Mouse (Mus musculus): ENCODE results near the gene Ube2o. TPM values are rescaled to one million over a fixed set of nuclear protein-coding genes. Genes with fewer than 3 reads are reported as not detected.

The Ube2o gene
- polyA plus RNA-seq, 1 experiment, result 43.6 TPM

GRCm38 (mm10) chr11:116580711-116581375 lies 404 bp downstream of the Ube2o start:
- Histone ChIP-seq H3K36me3 (ENCODE audit: control insufficient read depth, insufficient read depth, low read length, poor library complexity, severe bottlenecking) (no peaks in the 10 kb centered on the region), H3K4me3 (ENCODE audit: low read depth, low read length) (peak overlapping the region; percentile 99), H3K4me1 (ENCODE audit: control insufficient read depth, insufficient read depth, low read length) (peaks cover 2% of the 10 kb centered on the region), H3K9me3 (replicated peaks; ENCODE audit: control insufficient read depth, insufficient read depth, low read length, poor library complexity, severe bottlenecking) (no peaks in the 10 kb centered on the region), H3K27ac (ENCODE audit: insufficient read depth, low read length) (no peak overlapping the region), H3K27me3 (ENCODE audit: control insufficient read depth, insufficient read depth, low read length, poor library complexity, severe bottlenecking) (no peaks in the 10 kb centered on the region), H3K9ac (ENCODE audit: low read depth, poor library complexity, severe bottlenecking) (peak overlapping the region; percentile 91)
- TF ChIP-seq POLR2A (IDR thresholded peaks at IDR 0.05; ENCODE audit: insufficient read depth, low read length) (no peak), CTCF (IDR thresholded peaks at IDR 0.05; ENCODE audit: low read depth, low read length) (no peak), EP300 (IDR thresholded peaks at IDR 0.05; ENCODE audit: insufficient read depth, low read depth, low read length) (no peak)

DNA sequence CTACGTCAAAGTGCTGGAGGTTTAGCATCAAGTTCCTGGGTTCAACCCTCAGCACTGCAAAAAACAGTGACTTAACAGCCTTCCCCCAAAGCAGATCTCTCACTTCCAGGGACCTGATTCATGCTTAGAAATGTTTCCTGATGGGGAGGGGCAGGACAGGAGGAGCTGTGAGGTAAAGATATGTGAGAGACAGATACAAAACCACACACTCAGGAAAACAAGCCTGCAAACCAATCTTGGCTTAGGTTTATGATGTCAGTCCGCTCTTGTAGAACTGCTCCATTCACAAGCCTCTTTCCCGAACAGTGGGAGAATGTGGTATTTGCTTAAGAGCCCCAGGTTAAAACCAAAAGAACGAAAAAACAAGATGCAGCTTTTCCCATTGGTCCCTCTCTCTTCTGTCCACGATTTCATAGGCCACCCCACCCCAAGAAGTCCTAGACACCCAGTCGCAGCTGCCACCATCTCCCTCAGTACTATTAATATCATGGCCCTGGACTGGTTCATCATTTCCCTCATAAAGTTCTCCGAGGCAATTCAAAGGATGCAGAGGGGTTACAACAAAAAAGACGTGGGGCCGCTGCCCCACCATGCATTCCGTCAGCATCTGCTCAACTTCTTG lies 1.1 kb downstream of the Ube2o start:
- H3K27ac ChIP-seq (ENCODE audit: insufficient read depth, low read length), result no peak overlapping the region

GRCm38 (mm10) chr11:116579280-116579679 lies 2.0 kb downstream of the Ube2o start:
- peaks cover 5% of the 10 kb centered on the region for H3K4me1 ChIP-seq (ENCODE audit: control insufficient read depth, insufficient read depth, low read length)
- H3K9ac ChIP-seq (ENCODE audit: low read depth, poor library complexity, severe bottlenecking), result no peak overlapping the region
- no peaks in the 10 kb centered on the region for H3K36me3 ChIP-seq (ENCODE audit: control insufficient read depth, insufficient read depth, low read length, poor library complexity, severe bottlenecking)
- H3K9me3 ChIP-seq (replicated peaks; ENCODE audit: control insufficient read depth, insufficient read depth, low read length, poor library complexity, severe bottlenecking), result no peaks in the 10 kb centered on the region
- H3K27me3 ChIP-seq (ENCODE audit: control insufficient read depth, insufficient read depth, low read length, poor library complexity, severe bottlenecking), result no peaks in the 10 kb centered on the region
- no peak overlapping the region for H3K27ac ChIP-seq (ENCODE audit: insufficient read depth, low read length)
- TF ChIP-seq POLR2A (IDR thresholded peaks at IDR 0.05; ENCODE audit: insufficient read depth, low read length) (no peak), CTCF (IDR thresholded peaks at IDR 0.05; ENCODE audit: low read depth, low read length) (no peak), EP300 (IDR thresholded peaks at IDR 0.05; ENCODE audit: insufficient read depth, low read depth, low read length) (no peak)
- H3K4me3 ChIP-seq (ENCODE audit: low read depth, low read length), result no peak overlapping the region

More for the DNA sequence above, 1.1 kb downstream of the Ube2o start:
- Histone ChIP-seq H3K36me3 (ENCODE audit: control insufficient read depth, insufficient read depth, low read length, poor library complexity, severe bottlenecking) (no peaks in the 10 kb centered on the region), H3K4me3 (ENCODE audit: low read depth, low read length) (peak overlapping the region; percentile 99), H3K9ac (ENCODE audit: low read depth, poor library complexity, severe bottlenecking) (peak overlapping the region; percentile 91), H3K27me3 (ENCODE audit: control insufficient read depth, insufficient read depth, low read length, poor library complexity, severe bottlenecking) (no peaks in the 10 kb centered on the region), H3K4me1 (ENCODE audit: control insufficient read depth, insufficient read depth, low read length) (no peaks in the 10 kb centered on the region), H3K9me3 (replicated peaks; ENCODE audit: control insufficient read depth, insufficient read depth, low read length, poor library complexity, severe bottlenecking) (no peaks in the 10 kb centered on the region)
- TF ChIP-seq EP300 (IDR thresholded peaks at IDR 0.05; ENCODE audit: insufficient read depth, low read depth, low read length) (no peak), CTCF (IDR thresholded peaks at IDR 0.05; ENCODE audit: low read depth, low read length) (no peak), POLR2A (IDR thresholded peaks at IDR 0.05; ENCODE audit: insufficient read depth, low read length) (no peak)

DNA sequence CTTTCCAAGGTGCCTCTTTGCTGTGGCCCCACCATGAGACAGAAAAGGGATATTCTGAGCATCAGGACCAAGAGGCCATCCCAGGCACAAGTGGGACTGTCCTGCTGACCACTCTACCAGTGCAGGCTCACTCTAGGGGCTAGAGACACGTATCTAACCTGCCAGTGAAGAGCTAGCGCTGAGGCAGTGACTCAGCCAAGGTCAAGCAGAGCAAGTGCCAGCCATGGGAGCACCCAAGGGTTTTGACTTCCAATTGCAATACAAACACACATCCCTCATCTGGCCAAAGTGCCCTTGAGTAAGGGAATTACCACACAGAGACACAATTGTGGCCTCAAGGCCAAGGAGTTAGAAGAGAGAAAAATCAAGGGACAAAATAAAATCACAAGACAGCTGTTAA lies 5.9 kb downstream of the Ube2o start:
- H3K27me3 ChIP-seq (ENCODE audit: control insufficient read depth, insufficient read depth, low read length, poor library complexity, severe bottlenecking), result no peaks in the 10 kb centered on the region
- no peaks in the 10 kb centered on the region for H3K9me3 ChIP-seq (replicated peaks; ENCODE audit: control insufficient read depth, insufficient read depth, low read length, poor library complexity, severe bottlenecking)
- TF ChIP-seq POLR2A (IDR thresholded peaks at IDR 0.05; ENCODE audit: insufficient read depth, low read length) (no peak), EP300 (IDR thresholded peaks at IDR 0.05; ENCODE audit: insufficient read depth, low read depth, low read length) (no peak), CTCF (IDR thresholded peaks at IDR 0.05; ENCODE audit: low read depth, low read length) (no peak)
- no peak overlapping the region for H3K4me3 ChIP-seq (ENCODE audit: low read depth, low read length)
- no peak overlapping the region for H3K27ac ChIP-seq (ENCODE audit: insufficient read depth, low read length)
- H3K4me1 ChIP-seq (ENCODE audit: control insufficient read depth, insufficient read depth, low read length), result peaks cover 6% of the 10 kb centered on the region
- no peak overlapping the region for H3K9ac ChIP-seq (ENCODE audit: low read depth, poor library complexity, severe bottlenecking)
- no peaks in the 10 kb centered on the region for H3K36me3 ChIP-seq (ENCODE audit: control insufficient read depth, insufficient read depth, low read length, poor library complexity, severe bottlenecking)

DNA sequence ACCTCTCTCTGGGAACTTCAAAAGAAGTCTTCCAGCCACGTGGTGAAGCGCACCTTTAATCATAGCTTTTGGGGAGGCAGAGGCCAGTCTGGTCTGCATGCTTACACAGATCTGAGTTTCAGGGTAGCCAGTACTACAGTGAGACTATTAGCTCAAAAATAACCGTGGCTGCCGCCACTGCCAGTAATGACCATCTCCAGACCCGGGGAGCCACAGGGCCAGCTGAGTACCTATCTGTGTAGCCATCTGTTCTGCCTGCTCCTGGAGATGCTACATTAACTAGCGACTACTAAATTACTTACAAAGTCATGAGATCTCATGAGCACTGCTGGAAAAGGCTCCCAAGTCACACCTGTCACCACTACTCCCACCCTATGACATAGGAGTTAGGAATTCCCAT lies 6.3 kb downstream of the Ube2o start:
- no peak overlapping the region for H3K9ac ChIP-seq (ENCODE audit: low read depth, poor library complexity, severe bottlenecking)
- no peak for TF ChIP-seq EP300 (IDR thresholded peaks at IDR 0.05; ENCODE audit: insufficient read depth, low read depth, low read length)
- TF ChIP-seq CTCF (IDR thresholded peaks at IDR 0.05; ENCODE audit: low read depth, low read length), result no peak
- TF ChIP-seq POLR2A (IDR thresholded peaks at IDR 0.05; ENCODE audit: insufficient read depth, low read length), result no peak
- H3K27me3 ChIP-seq (ENCODE audit: control insufficient read depth, insufficient read depth, low read length, poor library complexity, severe bottlenecking), result no peaks in the 10 kb centered on the region
- H3K4me1 ChIP-seq (ENCODE audit: control insufficient read depth, insufficient read depth, low read length), result peaks cover 6% of the 10 kb centered on the region
- no peaks in the 10 kb centered on the region for H3K36me3 ChIP-seq (ENCODE audit: control insufficient read depth, insufficient read depth, low read length, poor library complexity, severe bottlenecking)
- H3K9me3 ChIP-seq (replicated peaks; ENCODE audit: control insufficient read depth, insufficient read depth, low read length, poor library complexity, severe bottlenecking), result no peaks in the 10 kb centered on the region
- H3K4me3 ChIP-seq (ENCODE audit: low read depth, low read length), result no peak overlapping the region
- H3K27ac ChIP-seq (ENCODE audit: insufficient read depth, low read length), result no peak overlapping the region

DNA sequence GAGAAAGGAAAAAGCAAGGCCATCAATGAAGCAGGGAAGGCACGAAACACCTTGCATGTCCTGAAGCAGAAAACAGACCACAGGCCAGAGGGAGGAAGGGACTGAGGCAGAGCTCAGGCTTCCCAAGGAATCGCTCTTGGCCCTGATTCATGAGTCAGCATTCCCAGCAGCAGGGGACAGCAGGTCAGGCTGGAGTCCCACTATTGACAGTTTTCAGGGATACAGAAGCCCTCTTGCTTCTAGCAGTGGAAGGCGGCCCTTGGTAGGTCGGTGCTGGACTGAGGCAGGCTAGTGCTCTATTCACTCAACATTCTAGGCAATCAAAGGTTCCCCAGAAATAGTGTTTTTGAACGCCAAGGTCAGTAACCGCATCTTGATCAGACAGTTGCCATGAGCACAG lies 6.8 kb downstream of the Ube2o start:
- H3K36me3 ChIP-seq (ENCODE audit: control insufficient read depth, insufficient read depth, low read length, poor library complexity, severe bottlenecking), result no peaks in the 10 kb centered on the region
- H3K4me1 ChIP-seq (ENCODE audit: control insufficient read depth, insufficient read depth, low read length), result peaks cover 6% of the 10 kb centered on the region
- no peak overlapping the region for H3K27ac ChIP-seq (ENCODE audit: insufficient read depth, low read length)
- H3K4me3 ChIP-seq (ENCODE audit: low read depth, low read length), result no peak overlapping the region
- no peaks in the 10 kb centered on the region for H3K27me3 ChIP-seq (ENCODE audit: control insufficient read depth, insufficient read depth, low read length, poor library complexity, severe bottlenecking)
- H3K9me3 ChIP-seq (replicated peaks; ENCODE audit: control insufficient read depth, insufficient read depth, low read length, poor library complexity, severe bottlenecking), result no peaks in the 10 kb centered on the region
- no peak for TF ChIP-seq POLR2A (IDR thresholded peaks at IDR 0.05; ENCODE audit: insufficient read depth, low read length)
- TF ChIP-seq EP300 (IDR thresholded peaks at IDR 0.05; ENCODE audit: insufficient read depth, low read depth, low read length), result 0 out of 2 replicates have a peak, but pooled peaks have one; percentile 26
- H3K9ac ChIP-seq (ENCODE audit: low read depth, poor library complexity, severe bottlenecking), result no peak overlapping the region

Measured in ES-Bruce4 (cell line).